Mouse (Mus musculus) hindbrain, embryonic 15.5 days (tissue): ENCODE data around the gene Gm49661. TPM values are rescaled to one million over a fixed set of nuclear protein-coding genes. Genes with fewer than 3 reads are reported as not detected.

Experiments
- ATAC-seq: fragments of 200-750 bp; cut with Nextera tagmentation; 2 replicates; pipeline ENCODE4 v1.8.0; 2017; ENCODE audit warnings: low read depth, moderate number of reproducible peaks, moderate TSS enrichment; ENCODE audit not compliant: low FRiP score
- H3K27ac ChIP-seq: fragments of 300-500 bp; sonication (generic); replicated peaks from 2 replicates; pipeline ENCODE4 v1.5.1; 2015; ENCODE audit warnings: mild to moderate bottlenecking, inconsistent platforms
- H3K27me3 ChIP-seq: fragments of 300-500 bp; sonication (generic); 2 replicates; pipeline ENCODE4 v1.6.1; 2015; ENCODE audit warnings: control low read depth, inconsistent platforms
- H3K36me3 ChIP-seq: fragments of 300-500 bp; sonication (generic); 2 replicates; pipeline ENCODE4 v1.6.1; 2015; ENCODE audit warnings: control low read depth, inconsistent platforms
- H3K4me1 ChIP-seq: fragments of 300-500 bp; sonication (generic); replicated peaks from 2 replicates; pipeline ENCODE4 v1.6.1; 2015; ENCODE audit warnings: control low read depth, inconsistent platforms
- H3K4me2 ChIP-seq: fragments of 300-500 bp; sonication (generic); 2 replicates; pipeline ENCODE4 v1.6.1; 2015; ENCODE audit warnings: moderate library complexity, mild to moderate bottlenecking, inconsistent platforms
- H3K4me3 ChIP-seq: fragments of 300-500 bp; sonication (generic); 2 replicates; pipeline ENCODE4 v1.5.1; 2015; ENCODE audit warnings: mild to moderate bottlenecking, inconsistent platforms
- H3K9ac ChIP-seq: fragments of 300-500 bp; sonication (generic); 2 replicates; pipeline ENCODE4 v1.6.1; 2015; ENCODE audit warnings: inconsistent platforms
- H3K9me3 ChIP-seq: fragments of 300-500 bp; sonication (generic); 2 replicates; pipeline ENCODE4 v1.6.1; 2016; ENCODE audit warnings: control low read depth, inconsistent platforms
- WGBS: fragments of 180-500 bp; shearing (Covaris S2); methylation state at CpG from one replicate; pipeline ENCODE4 v1.1.7; 2015; 5-methylcytosine and 5-hydroxymethylcytosine counted together
- polyA plus RNA-seq: library from polyadenylated mRNA; unstranded; fragments of >200 nt; fragmentation: Nextera tagmentation; extraction: Ambion mirVana; gene quantifications from 2 replicates; pipeline ENCODE4 v1.2.1, GENCODE M21; 2015

Gene Gm49661
- polyA plus RNA-seq, 1 experiment from 2014 or later, result not detected

DNA sequence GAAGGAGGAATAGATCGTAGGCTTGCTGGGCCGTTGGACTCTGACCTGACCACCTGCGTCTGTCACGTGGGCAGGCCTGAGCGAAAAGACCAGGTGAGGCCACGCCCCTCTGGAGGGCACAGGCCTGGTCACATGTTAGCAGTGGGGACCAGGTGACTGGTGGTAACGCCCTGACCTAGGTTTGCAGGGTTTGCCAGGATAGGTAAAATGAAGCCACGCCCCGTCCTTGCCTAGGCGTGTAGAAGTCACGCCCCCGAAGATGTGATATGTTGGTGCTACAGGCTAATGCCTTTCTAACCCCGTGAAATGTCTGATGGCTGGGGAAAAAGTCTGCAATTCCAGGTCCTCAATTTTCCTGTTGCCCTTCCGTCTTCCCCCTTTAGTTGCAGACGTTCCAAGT, 21.6 kb upstream of the Gm49661 start:
- Histone ChIP-seq H3K9me3 (no peaks in the 10 kb centered on the region), H3K4me3 (peak overlapping the region; percentile 65), H3K36me3 (no peaks in the 10 kb centered on the region), H3K27ac (peak overlapping the region; percentile 85), H3K27me3 (peaks cover 16% of the 10 kb centered on the region), H3K9ac (peak overlapping the region; percentile 74), H3K4me1 (peaks cover 29% of the 10 kb centered on the region), H3K4me2 (peak overlapping the region; percentile 73)
- peak; percentile 49 for ATAC-seq
- WGBS, result under 1% methylated on average over 15 of the region's 15 CpGs

DNA sequence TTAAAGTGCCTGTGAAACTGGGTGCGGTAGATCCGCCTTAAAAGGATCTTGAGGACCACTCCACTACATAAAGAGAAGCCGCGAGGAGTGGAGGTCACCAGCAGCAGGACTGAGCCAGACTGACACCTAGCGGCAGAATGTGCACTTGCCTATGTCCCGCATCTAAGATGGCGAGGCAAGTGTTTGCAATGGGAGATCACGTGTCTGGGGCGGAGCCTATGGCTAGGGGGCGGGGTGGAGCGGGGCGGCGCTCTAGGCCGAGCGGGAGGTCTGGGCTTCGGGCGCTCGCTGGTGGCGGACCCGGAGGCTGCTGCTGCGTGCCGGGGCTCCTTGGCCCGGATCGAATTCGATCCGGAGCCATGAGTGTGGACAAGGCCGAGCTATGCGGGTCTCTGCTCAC, 21.1 kb upstream of the Gm49661 start, which contains the start of gene Hook2:
Hook2 (plus strand) TSS at position 255 of the 400 bp plus-strand sequence.
- Histone ChIP-seq H3K27me3 (peaks cover 16% of the 10 kb centered on the region), H3K4me3 (peak within 1 kb of the TSS; percentile 65), H3K9me3 (no peaks in the 10 kb centered on the region), H3K4me2 (peak within 1 kb of the TSS; percentile 73), H3K36me3 (no peaks in the 10 kb centered on the region), H3K27ac (peak within 1 kb of the TSS; percentile 85), H3K4me1 (peaks cover 30% of the 10 kb centered on the region), H3K9ac (peak within 1 kb of the TSS; percentile 74)
- ATAC-seq, result peak; percentile 88
- WGBS, result under 1% methylated on average over 28 of the region's 28 CpGs

DNA sequence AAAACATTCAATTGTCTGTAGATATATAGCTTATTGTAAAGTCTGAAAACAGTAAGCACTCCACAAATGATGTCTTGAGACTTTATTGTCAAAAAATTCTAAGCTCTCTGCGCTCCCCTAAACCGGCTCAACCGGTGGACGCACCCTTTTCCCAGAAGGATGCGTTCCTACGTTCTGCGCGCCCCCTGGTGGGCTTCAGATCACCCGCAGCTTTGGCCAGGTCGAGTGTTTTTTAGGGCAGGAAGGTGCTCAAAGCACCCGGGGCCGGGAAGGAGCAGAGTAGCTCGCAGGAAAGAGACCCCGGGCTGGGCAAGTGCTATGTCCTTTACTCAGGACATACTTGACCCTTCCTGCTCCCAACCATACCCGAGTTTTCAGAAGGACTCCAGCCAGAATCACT, 20.6 kb upstream of the Gm49661 start:
- Histone ChIP-seq H3K9ac (peak overlapping the region; percentile 74), H3K27me3 (peaks cover 12% of the 10 kb centered on the region), H3K4me3 (peak overlapping the region; percentile 65), H3K4me1 (peaks cover 36% of the 10 kb centered on the region), H3K36me3 (no peaks in the 10 kb centered on the region), H3K4me2 (peak overlapping the region; percentile 73), H3K9me3 (no peaks in the 10 kb centered on the region), H3K27ac (peak overlapping the region; percentile 85)
- under 1% methylated on average over 15 of the region's 15 CpGs for WGBS
- peak; percentile 25 for ATAC-seq

DNA sequence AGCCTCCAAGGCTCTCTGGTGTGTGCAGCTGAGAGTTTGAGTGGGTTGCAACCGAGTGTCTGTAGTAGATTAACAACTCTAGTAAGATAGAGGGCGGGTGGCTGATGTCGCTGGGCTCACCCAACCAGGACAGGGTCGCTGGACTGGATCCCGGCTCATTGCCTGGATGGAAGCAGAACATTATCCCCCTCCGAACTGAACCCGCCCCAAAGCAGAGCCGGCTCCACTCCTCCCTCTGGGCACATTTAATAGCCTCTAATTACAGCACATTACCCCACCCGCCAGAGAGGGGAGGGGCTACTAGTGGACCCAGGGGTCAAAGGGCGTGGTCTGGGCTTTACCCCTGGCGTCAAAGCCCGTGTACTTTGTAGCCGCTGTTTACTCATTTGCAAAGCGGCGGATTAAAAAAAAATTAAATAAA, 20.1 kb upstream of the Gm49661 start:
- Histone ChIP-seq H3K36me3 (no peaks in the 10 kb centered on the region), H3K9ac (no peak overlapping the region)
- WGBS, result 17% methylated on average over 15 of the region's 15 CpGs

DNA sequence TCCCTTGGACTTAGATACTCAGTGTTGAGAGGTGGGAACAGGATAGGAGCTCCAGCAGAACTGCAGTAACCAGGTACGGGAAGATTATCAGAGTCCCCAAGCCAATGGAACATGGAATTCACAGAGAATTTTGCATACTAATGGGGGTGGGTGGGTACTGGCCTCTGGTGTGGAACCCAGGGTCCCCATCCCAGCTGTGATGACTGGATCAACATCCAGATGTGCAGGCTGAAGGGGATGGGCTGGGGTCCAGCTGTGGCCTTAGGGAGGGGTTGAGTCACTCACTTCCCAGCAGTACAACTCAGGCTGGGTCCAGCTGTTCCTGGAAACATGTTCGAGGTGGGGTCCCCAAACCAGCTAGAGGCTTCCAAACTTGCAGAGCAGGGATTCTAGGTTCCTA, 18.7 kb upstream of the Gm49661 start:
- 76% methylated on average over 2 of the region's 2 CpGs for WGBS
- no peak overlapping the region for H3K27ac ChIP-seq
- H3K36me3 ChIP-seq, result no peaks in the 10 kb centered on the region
- no peak overlapping the region for H3K4me2 ChIP-seq
- ATAC-seq, result no peak
- H3K27me3 ChIP-seq, result peaks cover 11% of the 10 kb centered on the region
- H3K4me3 ChIP-seq, result no peak overlapping the region
- H3K4me1 ChIP-seq, result peaks cover 41% of the 10 kb centered on the region
- no peak overlapping the region for H3K9ac ChIP-seq
- no peaks in the 10 kb centered on the region for H3K9me3 ChIP-seq

More for the DNA sequence above, 20.1 kb upstream of the Gm49661 start:
- ATAC-seq, result no peak
- Histone ChIP-seq H3K9me3 (no peaks in the 10 kb centered on the region), H3K4me3 (peak overlapping the region; percentile 65), H3K27ac (no peak overlapping the region), H3K4me2 (peak overlapping the region; percentile 73), H3K4me1 (peaks cover 40% of the 10 kb centered on the region), H3K27me3 (peaks cover 11% of the 10 kb centered on the region)

DNA sequence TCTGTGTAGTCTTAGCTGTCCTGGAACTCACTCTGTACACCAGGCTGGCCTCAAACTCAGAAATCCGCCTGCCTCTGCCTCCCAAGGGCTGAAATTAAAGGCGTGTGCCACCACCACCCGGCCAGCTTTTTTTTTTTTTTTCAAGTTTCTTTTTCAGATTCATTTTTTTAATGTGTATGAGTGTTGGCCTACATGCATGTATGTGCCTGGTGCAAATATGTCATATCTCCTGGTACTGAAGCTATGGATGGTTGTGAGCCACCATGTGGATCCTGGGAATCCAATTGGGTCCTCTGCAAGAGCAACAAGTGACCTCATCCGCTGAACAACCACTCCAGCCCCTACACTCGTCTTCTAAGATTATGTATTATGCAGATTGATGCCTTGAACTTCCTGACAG, 18.2 kb upstream of the Gm49661 start:
- H3K4me3 ChIP-seq, result no peak overlapping the region
- 80% methylated on average over 5 of the region's 5 CpGs for WGBS
- H3K36me3 ChIP-seq, result no peaks in the 10 kb centered on the region
- peaks cover 11% of the 10 kb centered on the region for H3K27me3 ChIP-seq
- H3K27ac ChIP-seq, result no peak overlapping the region
- H3K4me1 ChIP-seq, result peaks cover 41% of the 10 kb centered on the region
- ATAC-seq, result no peak
- no peak overlapping the region for H3K4me2 ChIP-seq
- H3K9me3 ChIP-seq, result no peaks in the 10 kb centered on the region
- H3K9ac ChIP-seq, result no peak overlapping the region

DNA sequence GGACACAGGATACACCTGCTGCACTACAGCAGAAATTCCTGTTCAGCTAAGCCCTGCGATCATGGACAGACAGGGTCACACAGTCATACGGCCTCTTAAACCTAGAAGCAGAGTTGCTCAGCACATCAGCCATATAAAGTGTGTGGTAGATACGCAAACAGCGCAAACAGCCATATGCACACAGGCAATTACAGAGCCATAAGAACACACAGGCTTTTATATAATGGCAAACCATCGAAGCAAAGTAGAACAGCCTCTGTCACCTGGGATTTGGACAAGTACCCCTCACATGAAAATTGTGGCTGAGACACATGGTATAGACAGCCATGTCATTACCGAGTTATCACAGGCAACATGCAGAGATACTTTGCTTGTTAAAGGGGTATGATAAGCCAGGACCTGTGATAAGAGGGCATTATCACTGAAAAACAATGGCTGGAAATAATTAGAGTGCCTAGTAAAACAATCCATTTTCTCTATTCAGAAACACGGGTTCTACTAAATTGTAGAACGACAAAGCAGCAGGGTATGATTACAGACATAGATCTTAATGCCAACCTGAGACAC, 17.2 kb upstream of the Gm49661 start:
- Histone ChIP-seq H3K27me3 (peaks cover 11% of the 10 kb centered on the region), H3K36me3 (no peaks in the 10 kb centered on the region)

DNA sequence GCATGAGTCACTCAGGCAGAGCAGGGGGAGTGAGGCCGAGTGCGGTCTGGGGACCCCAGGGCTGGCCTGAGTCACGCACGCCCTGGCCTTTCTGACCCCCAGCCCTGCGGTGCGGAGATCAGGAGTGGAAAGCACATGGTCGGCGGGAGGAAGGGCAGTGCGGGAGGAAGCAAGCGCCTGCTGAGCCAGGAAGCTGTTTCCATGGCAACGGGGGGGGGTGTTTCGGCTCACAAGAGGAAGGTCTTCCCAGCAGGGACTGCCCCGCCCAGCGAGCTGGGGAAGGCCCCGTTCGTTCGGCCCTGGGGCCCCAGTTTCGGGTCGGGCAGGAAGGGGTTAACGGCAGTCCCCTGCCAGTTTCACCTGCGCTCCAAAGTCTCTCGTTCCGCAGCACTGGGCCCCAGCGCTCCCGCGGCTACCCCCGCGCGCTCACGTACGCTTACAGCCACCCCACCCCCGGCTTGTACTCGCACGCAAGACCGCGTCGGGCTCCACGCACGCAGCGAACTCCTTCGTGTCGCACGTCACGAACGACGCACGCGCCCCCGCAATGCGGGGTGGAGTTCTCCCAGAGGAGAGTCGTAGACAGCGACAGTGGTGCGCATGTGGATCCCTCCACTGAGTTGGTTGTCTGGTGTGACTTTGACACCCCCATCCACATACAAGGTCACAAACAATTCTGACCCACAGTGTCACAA, 16.6 kb upstream of the Gm49661 start:
- WGBS, result under 1% methylated on average over 53 of the region's 53 CpGs

More for the DNA sequence above, 17.2 kb upstream of the Gm49661 start:
- WGBS, result 32% methylated on average over 8 of the region's 8 CpGs
- peak overlapping the region; percentile 95 for H3K4me2 ChIP-seq
- peak overlapping the region; percentile 60 for H3K9ac ChIP-seq
- ATAC-seq, result peak; percentile 0; the same call in 1 of the 2 replicates
- H3K4me1 ChIP-seq, result peaks cover 44% of the 10 kb centered on the region
- peak overlapping the region; percentile 50 for H3K4me3 ChIP-seq
- H3K27ac ChIP-seq, result peak overlapping the region; percentile 86
- no peaks in the 10 kb centered on the region for H3K9me3 ChIP-seq

DNA sequence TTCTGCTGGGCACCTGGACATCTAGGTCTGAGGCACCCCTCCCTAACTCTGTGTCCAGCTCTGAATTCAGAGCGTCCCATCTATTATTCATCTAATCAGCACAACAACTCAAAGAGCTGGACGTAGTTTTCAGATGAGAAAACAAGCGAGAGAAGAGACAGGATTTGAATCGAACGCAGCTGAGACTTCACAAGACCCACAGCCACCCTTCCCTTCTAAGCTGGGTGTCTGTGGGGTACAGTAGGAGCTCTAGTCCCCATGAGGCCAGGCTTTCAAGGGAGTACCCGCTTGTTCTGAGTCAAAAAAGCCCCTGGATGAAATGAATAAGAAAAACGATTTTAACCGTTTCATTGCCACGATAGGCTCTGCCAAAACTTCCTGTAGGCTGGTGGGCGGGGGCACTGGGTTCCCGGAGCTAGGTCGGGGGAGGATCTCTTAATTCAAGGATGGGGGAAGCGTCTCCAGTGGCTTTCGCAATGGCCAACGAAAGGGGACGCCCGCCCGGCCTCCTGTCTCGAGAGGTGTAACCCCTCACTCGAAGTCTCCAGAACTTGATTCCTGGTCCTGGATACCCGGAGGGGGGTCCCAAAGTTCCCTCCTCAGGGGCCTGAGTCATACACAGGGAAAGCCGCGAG, 15.9 kb upstream of the Gm49661 start:
- peaks cover 11% of the 10 kb centered on the region for H3K27me3 ChIP-seq
- H3K27ac ChIP-seq, result peak overlapping the region; percentile 86
- peaks cover 49% of the 10 kb centered on the region for H3K4me1 ChIP-seq
- H3K4me3 ChIP-seq, result peak overlapping the region; percentile 50
- under 1% methylated on average over 23 of the region's 23 CpGs for WGBS
- no peak for ATAC-seq
- peak overlapping the region; percentile 60 for H3K9ac ChIP-seq
- no peaks in the 10 kb centered on the region for H3K9me3 ChIP-seq
- H3K4me2 ChIP-seq, result peak overlapping the region; percentile 95
- H3K36me3 ChIP-seq, result no peaks in the 10 kb centered on the region

More for the DNA sequence above, 16.6 kb upstream of the Gm49661 start:
- peak overlapping the region; percentile 50 for H3K4me3 ChIP-seq
- peak overlapping the region; percentile 60 for H3K9ac ChIP-seq
- H3K27me3 ChIP-seq, result peaks cover 11% of the 10 kb centered on the region
- H3K4me2 ChIP-seq, result peak overlapping the region; percentile 95
- H3K9me3 ChIP-seq, result no peaks in the 10 kb centered on the region
- H3K4me1 ChIP-seq, result peaks cover 44% of the 10 kb centered on the region
- ATAC-seq, result peak; percentile 62
- no peaks in the 10 kb centered on the region for H3K36me3 ChIP-seq
- H3K27ac ChIP-seq, result peak overlapping the region; percentile 86

DNA sequence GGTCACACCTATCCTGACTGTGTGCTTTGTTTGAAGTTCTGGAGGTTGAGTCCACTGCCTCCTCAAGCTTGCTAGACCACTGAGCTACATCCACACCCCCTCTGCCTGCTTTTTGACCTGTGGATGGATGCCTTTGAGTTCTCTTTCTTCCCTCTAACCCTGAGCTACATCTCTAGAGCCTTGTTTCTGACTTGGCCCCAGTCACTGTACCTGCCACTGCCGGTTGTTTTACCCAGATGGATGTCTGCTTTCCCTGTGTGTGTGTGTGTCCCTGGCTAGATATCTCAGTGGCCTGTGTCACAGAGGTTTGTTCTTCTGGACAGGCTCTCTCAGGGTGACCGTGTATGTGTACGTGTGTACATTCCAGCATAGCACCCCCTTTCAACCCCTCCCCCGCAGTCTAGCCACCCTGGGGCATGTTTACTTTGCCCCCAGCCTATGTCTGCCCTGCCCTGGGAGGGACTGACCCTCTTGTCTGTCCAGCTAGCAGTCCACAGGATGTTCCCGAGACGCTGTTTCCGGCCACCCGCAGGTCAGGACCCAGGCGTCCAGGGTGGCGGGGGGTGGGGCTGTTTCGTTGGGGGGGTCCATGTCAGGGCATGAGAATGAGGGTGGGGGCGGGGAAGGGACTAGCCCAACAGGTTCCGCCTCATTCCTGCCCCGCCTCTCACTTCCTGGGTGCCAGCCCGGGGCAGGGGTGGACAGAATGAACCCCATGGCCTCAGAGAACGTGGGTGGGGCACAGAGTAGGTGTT, 15.2 kb upstream of the Gm49661 start:
- peak overlapping the region; percentile 86 for H3K27ac ChIP-seq
- peak overlapping the region; percentile 95 for H3K4me2 ChIP-seq
- 14% methylated on average over 16 of the region's 16 CpGs for WGBS
- H3K27me3 ChIP-seq, result peaks cover 11% of the 10 kb centered on the region
- peak overlapping the region; percentile 50 for H3K4me3 ChIP-seq
- H3K36me3 ChIP-seq, result no peaks in the 10 kb centered on the region
- peak overlapping the region; percentile 60 for H3K9ac ChIP-seq
- H3K9me3 ChIP-seq, result no peaks in the 10 kb centered on the region
- no peak for ATAC-seq
- peaks cover 50% of the 10 kb centered on the region for H3K4me1 ChIP-seq

DNA sequence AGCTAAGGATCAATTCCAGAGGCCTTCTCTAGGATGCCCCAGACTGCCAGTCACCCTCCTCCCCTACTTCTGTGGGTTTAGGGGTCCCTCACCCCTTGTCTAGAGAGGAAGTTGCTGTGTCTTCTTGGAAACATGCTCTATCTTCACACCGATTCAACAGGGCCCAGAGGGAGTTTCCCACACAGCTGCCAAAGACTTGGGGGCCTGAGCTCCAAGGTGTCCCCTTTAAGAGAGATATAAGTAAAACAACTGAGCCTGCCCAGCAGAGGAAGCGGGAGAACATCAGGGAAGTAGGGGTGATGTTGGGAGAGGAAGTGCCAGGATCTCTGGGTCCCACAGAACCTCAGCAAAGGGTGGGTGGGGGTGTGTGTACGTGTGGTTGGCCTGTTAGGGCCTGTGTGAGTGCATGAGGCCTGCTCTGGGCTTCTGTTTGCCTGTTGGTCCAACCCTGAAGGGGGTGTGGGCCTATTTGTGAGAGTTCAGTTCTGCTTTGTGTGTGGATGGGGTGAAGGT, 13.3 kb upstream of the Gm49661 start:
- Histone ChIP-seq H3K9ac (no peak overlapping the region), H3K4me1 (peaks cover 64% of the 10 kb centered on the region), H3K27ac (no peak overlapping the region), H3K36me3 (no peaks in the 10 kb centered on the region), H3K4me2 (no peak overlapping the region), H3K27me3 (peaks cover 1% of the 10 kb centered on the region; the same call in 1 of the 2 replicates), H3K9me3 (no peaks in the 10 kb centered on the region), H3K4me3 (no peak overlapping the region)
- ATAC-seq, result no peak
- 74% methylated on average over 3 of the region's 3 CpGs for WGBS
